Mouse (Mus musculus): ENCODE data around the gene Stt3b.

The Stt3b gene

DNA sequence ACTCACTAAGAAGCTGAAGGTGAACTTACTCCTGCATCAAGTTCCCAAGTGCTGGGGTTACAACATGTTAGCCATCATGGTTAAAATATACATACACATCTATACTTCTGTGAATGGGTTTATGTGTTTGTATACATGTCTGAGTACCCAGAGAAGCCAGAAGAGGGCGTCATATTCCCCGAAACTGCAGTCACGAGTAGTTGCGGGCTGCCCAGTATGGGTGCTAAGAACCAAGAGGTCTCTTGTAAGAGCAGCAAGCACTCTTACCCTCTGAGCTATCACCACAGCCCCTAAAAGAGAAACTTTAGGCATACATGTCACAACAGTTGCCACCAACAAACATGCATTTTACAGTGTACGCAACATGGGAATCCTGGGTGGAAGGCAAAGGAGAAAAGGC, 70.4 kb downstream of the Stt3b start:
- no peak overlapping the region for H3K4me3 ChIP-seq (replicated peaks; ENCODE audit: low read length)
- H3K4me1 ChIP-seq (replicated peaks; ENCODE audit: low read depth, low read length): peaks cover 11% of the 10 kb centered on the region; the same call in 1 of the 2 replicates
- H3K27me3 ChIP-seq (ENCODE audit: insufficient read depth, low read length): no peaks in the 10 kb centered on the region
- TF ChIP-seq CTCF (conservative IDR thresholded peaks at IDR 0.05; ENCODE audit: low read length) (0 out of 2 replicates have a peak, but pooled peaks have one; percentile 6), NANOG (IDR thresholded peaks at IDR 0.05; ENCODE audit: borderline replicate concordance, low read length) (no peak), POU5F1 (IDR thresholded peaks at IDR 0.05; ENCODE audit: borderline replicate concordance, low read length) (no peak)
- peaks cover 38% of the 10 kb centered on the region for H3K36me3 ChIP-seq (ENCODE audit: insufficient read depth, low read length)
- no peaks in the 10 kb centered on the region for H3K9me3 ChIP-seq (ENCODE audit: low read length)

DNA sequence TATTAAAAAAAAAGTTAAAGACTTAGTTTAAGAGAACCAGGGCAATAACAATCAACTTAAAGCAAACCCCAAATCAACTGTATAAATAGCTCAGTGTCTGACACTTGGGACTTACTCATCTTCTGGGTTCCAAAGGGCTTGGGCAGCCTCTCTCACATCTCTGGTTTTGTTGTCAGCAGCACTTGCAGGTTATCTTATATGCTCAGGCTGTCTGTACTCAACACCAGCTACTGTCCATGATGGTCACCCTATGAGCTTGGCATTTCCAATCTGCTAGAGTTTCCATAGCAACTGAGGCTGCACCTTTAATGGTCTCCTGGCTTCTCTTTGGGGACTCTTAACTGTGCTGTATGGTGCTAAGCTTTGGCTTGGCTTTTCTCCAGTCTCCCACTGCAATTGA, 72.3 kb downstream of the Stt3b start:
- Histone ChIP-seq H3K27me3 (ENCODE audit: insufficient read depth, low read length) (no peaks in the 10 kb centered on the region), H3K4me3 (replicated peaks; ENCODE audit: low read length) (no peak overlapping the region), H3K9me3 (ENCODE audit: low read length) (no peaks in the 10 kb centered on the region), H3K4me1 (replicated peaks; ENCODE audit: low read depth, low read length) (no peaks in the 10 kb centered on the region; the same call in 1 of the 2 replicates), H3K36me3 (ENCODE audit: insufficient read depth, low read length) (peaks cover 23% of the 10 kb centered on the region)
- TF ChIP-seq POU5F1 (IDR thresholded peaks at IDR 0.05; ENCODE audit: borderline replicate concordance, low read length): no peak
- no peak for TF ChIP-seq NANOG (IDR thresholded peaks at IDR 0.05; ENCODE audit: borderline replicate concordance, low read length)
- no peak for TF ChIP-seq CTCF (conservative IDR thresholded peaks at IDR 0.05; ENCODE audit: low read length)

DNA sequence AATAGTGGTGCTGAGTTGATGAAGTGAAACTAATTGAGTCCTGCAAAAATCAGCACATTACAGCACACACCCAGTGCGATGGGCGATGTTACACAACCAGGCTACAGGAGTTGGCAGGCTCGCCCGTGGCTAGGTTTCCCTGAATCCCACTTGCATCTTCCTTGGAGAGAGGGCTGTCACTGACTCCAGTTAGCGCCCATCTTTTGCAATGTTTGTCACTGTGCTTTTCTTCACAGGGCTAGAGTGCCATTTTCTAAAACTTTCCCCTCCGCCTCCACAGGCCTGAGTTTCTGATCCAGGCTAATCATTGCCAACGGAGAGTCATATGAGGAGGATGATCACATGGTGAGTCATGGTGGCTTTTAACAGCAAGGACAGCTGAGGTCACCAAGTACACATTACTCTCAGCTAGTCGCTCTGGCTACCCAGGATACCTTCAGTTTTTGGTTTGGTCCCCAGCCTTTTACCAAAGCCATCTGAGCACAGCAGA, 73.8 kb downstream of the Stt3b start:
- no peak for TF ChIP-seq NANOG (IDR thresholded peaks at IDR 0.05; ENCODE audit: borderline replicate concordance, low read length)
- no peak for TF ChIP-seq CTCF (conservative IDR thresholded peaks at IDR 0.05; ENCODE audit: low read length)
- TF ChIP-seq POU5F1 (IDR thresholded peaks at IDR 0.05; ENCODE audit: borderline replicate concordance, low read length): no peak
- H3K9me3 ChIP-seq (ENCODE audit: low read length): no peaks in the 10 kb centered on the region
- peaks cover 5% of the 10 kb centered on the region for H3K4me1 ChIP-seq (replicated peaks; ENCODE audit: low read depth, low read length)
- H3K27me3 ChIP-seq (ENCODE audit: insufficient read depth, low read length): no peaks in the 10 kb centered on the region
- H3K36me3 ChIP-seq (ENCODE audit: insufficient read depth, low read length): peaks cover 18% of the 10 kb centered on the region
- no peak overlapping the region for H3K4me3 ChIP-seq (replicated peaks; ENCODE audit: low read length)

DNA sequence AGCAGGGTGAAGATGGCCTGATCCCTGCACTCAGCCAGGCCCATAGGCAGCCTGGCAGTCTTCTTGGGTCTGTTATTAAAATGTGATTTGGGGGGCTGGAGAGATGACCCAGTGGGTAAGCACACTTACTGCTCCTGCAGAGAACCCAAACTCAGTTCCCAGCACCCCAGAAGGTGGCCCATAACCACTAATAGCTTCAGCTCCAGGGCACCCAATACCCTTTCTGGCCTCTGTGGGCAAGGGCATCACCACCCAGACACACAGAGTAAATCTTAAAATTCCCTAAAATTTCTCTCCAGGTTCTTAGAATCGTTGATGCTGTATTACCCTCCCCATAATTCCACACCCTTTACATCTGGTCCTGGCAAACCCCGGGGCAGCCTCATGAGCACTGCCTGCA, 75.7 kb downstream of the Stt3b start:
- H3K4me1 ChIP-seq (replicated peaks; ENCODE audit: low read depth, low read length): peaks cover 20% of the 10 kb centered on the region
- peaks cover 20% of the 10 kb centered on the region for H3K36me3 ChIP-seq (ENCODE audit: insufficient read depth, low read length)
- H3K27me3 ChIP-seq (ENCODE audit: insufficient read depth, low read length): no peaks in the 10 kb centered on the region
- H3K4me3 ChIP-seq (replicated peaks; ENCODE audit: low read length): no peak overlapping the region
- no peaks in the 10 kb centered on the region for H3K9me3 ChIP-seq (ENCODE audit: low read length)
- no peak for TF ChIP-seq POU5F1 (IDR thresholded peaks at IDR 0.05; ENCODE audit: borderline replicate concordance, low read length)
- TF ChIP-seq NANOG (IDR thresholded peaks at IDR 0.05; ENCODE audit: borderline replicate concordance, low read length): no peak
- TF ChIP-seq CTCF (conservative IDR thresholded peaks at IDR 0.05; ENCODE audit: low read length): no peak

- H3K36me3 ChIP-seq (ENCODE audit: insufficient read depth, low read length): peaks cover 27% of the 10 kb centered on the region
- no peaks in the 10 kb centered on the region for H3K9me3 ChIP-seq (ENCODE audit: low read length)
Observed at GRCm38 (mm10) chr9:115233721-115234120, 76.5 kb downstream of the Stt3b start.

GRCm38 (mm10) chr9:115231476-115231875, 78.7 kb downstream of the Stt3b start:
- H3K9me3 ChIP-seq (ENCODE audit: low read length): no peaks in the 10 kb centered on the region

More at GRCm38 (mm10) chr9:115233721-115234120, 76.5 kb downstream of the Stt3b start:
- Histone ChIP-seq H3K4me1 (replicated peaks; ENCODE audit: low read depth, low read length) (peaks cover 28% of the 10 kb centered on the region), H3K4me3 (replicated peaks; ENCODE audit: low read length) (no peak overlapping the region), H3K27me3 (ENCODE audit: insufficient read depth, low read length) (no peaks in the 10 kb centered on the region)
- TF ChIP-seq CTCF (conservative IDR thresholded peaks at IDR 0.05; ENCODE audit: low read length) (no peak), POU5F1 (IDR thresholded peaks at IDR 0.05; ENCODE audit: borderline replicate concordance, low read length) (no peak), NANOG (IDR thresholded peaks at IDR 0.05; ENCODE audit: borderline replicate concordance, low read length) (no peak)

GRCm38 (mm10) chr9:115230141-115230540, 80.1 kb downstream of the Stt3b start:
- Histone ChIP-seq H3K27me3 (ENCODE audit: insufficient read depth, low read length) (no peaks in the 10 kb centered on the region), H3K4me1 (replicated peaks; ENCODE audit: low read depth, low read length) (peaks cover 29% of the 10 kb centered on the region), H3K9me3 (ENCODE audit: low read length) (no peaks in the 10 kb centered on the region), H3K4me3 (replicated peaks; ENCODE audit: low read length) (no peak overlapping the region), H3K36me3 (ENCODE audit: insufficient read depth, low read length) (peaks cover 41% of the 10 kb centered on the region)
- no peak for TF ChIP-seq NANOG (IDR thresholded peaks at IDR 0.05; ENCODE audit: borderline replicate concordance, low read length)
- TF ChIP-seq POU5F1 (IDR thresholded peaks at IDR 0.05; ENCODE audit: borderline replicate concordance, low read length): no peak
- no peak for TF ChIP-seq CTCF (conservative IDR thresholded peaks at IDR 0.05; ENCODE audit: low read length)

More at GRCm38 (mm10) chr9:115231476-115231875, 78.7 kb downstream of the Stt3b start:
- Histone ChIP-seq H3K27me3 (ENCODE audit: insufficient read depth, low read length) (no peaks in the 10 kb centered on the region), H3K4me3 (replicated peaks; ENCODE audit: low read length) (no peak overlapping the region), H3K4me1 (replicated peaks; ENCODE audit: low read depth, low read length) (peaks cover 29% of the 10 kb centered on the region), H3K36me3 (ENCODE audit: insufficient read depth, low read length) (peaks cover 40% of the 10 kb centered on the region)
- TF ChIP-seq POU5F1 (IDR thresholded peaks at IDR 0.05; ENCODE audit: borderline replicate concordance, low read length): no peak
- TF ChIP-seq NANOG (IDR thresholded peaks at IDR 0.05; ENCODE audit: borderline replicate concordance, low read length): no peak
- no peak for TF ChIP-seq CTCF (conservative IDR thresholded peaks at IDR 0.05; ENCODE audit: low read length)

GRCm38 (mm10) chr9:115229676-115230075, 80.5 kb downstream of the Stt3b start:
- peaks cover 45% of the 10 kb centered on the region for H3K36me3 ChIP-seq (ENCODE audit: insufficient read depth, low read length)
- no peak overlapping the region for H3K4me3 ChIP-seq (replicated peaks; ENCODE audit: low read length)
- no peaks in the 10 kb centered on the region for H3K9me3 ChIP-seq (ENCODE audit: low read length)
- H3K27me3 ChIP-seq (ENCODE audit: insufficient read depth, low read length): no peaks in the 10 kb centered on the region
- peaks cover 29% of the 10 kb centered on the region for H3K4me1 ChIP-seq (replicated peaks; ENCODE audit: low read depth, low read length)
- TF ChIP-seq CTCF (conservative IDR thresholded peaks at IDR 0.05; ENCODE audit: low read length) (no peak), NANOG (IDR thresholded peaks at IDR 0.05; ENCODE audit: borderline replicate concordance, low read length) (no peak), POU5F1 (IDR thresholded peaks at IDR 0.05; ENCODE audit: borderline replicate concordance, low read length) (no peak)

GRCm38 (mm10) chr9:115229145-115229544, 81.1 kb downstream of the Stt3b start:
- TF ChIP-seq CTCF (conservative IDR thresholded peaks at IDR 0.05; ENCODE audit: low read length) (no peak), POU5F1 (IDR thresholded peaks at IDR 0.05; ENCODE audit: borderline replicate concordance, low read length) (no peak), NANOG (IDR thresholded peaks at IDR 0.05; ENCODE audit: borderline replicate concordance, low read length) (no peak)
- H3K4me1 ChIP-seq (replicated peaks; ENCODE audit: low read depth, low read length): peaks cover 29% of the 10 kb centered on the region
- H3K36me3 ChIP-seq (ENCODE audit: insufficient read depth, low read length): peaks cover 47% of the 10 kb centered on the region
- H3K9me3 ChIP-seq (ENCODE audit: low read length): no peaks in the 10 kb centered on the region
- H3K4me3 ChIP-seq (replicated peaks; ENCODE audit: low read length): no peak overlapping the region
- no peaks in the 10 kb centered on the region for H3K27me3 ChIP-seq (ENCODE audit: insufficient read depth, low read length)
